Mouse (Mus musculus): ENCODE measurements at regions not wholly inside any gene's neighbourhood (a gene's known extent, or its start where the extent isn't known, plus 50 kb on each side); places are given as distances from the start of the nearest gene placed in this dataset.

GRCm38 (mm10) chr10:119146342-119146741, 93.5 kb downstream of the Cand1 start:
- Histone ChIP-seq H3K27me3 (ENCODE audit: insufficient read depth, low read length) (no peaks in the 10 kb centered on the region; the same call in 1 of the 2 replicates), H3K4me3 (replicated peaks; ENCODE audit: low read length) (no peak overlapping the region), H3K36me3 (ENCODE audit: insufficient read depth, low read length) (no peaks in the 10 kb centered on the region), H3K9me3 (ENCODE audit: low read length) (peaks cover 9% of the 10 kb centered on the region), H3K4me1 (replicated peaks; ENCODE audit: low read depth, low read length) (peaks cover 27% of the 10 kb centered on the region)
- no peak for TF ChIP-seq POU5F1 (IDR thresholded peaks at IDR 0.05; ENCODE audit: borderline replicate concordance, low read length)
- TF ChIP-seq NANOG (IDR thresholded peaks at IDR 0.05; ENCODE audit: borderline replicate concordance, low read length) = peak; percentile 67; the same call in 1 of the 2 replicates
- TF ChIP-seq CTCF (conservative IDR thresholded peaks at IDR 0.05; ENCODE audit: low read length) = no peak

- Histone ChIP-seq H3K36me3 (ENCODE audit: insufficient read depth, low read length) (no peaks in the 10 kb centered on the region), H3K4me1 (replicated peaks; ENCODE audit: low read depth, low read length) (peaks cover 13% of the 10 kb centered on the region), H3K9me3 (ENCODE audit: low read length) (peaks cover 9% of the 10 kb centered on the region), H3K27me3 (ENCODE audit: insufficient read depth, low read length) (peaks cover 3% of the 10 kb centered on the region; the same call in 1 of the 2 replicates), H3K4me3 (replicated peaks; ENCODE audit: low read length) (no peak overlapping the region)
- TF ChIP-seq NANOG (IDR thresholded peaks at IDR 0.05; ENCODE audit: borderline replicate concordance, low read length) (no peak), POU5F1 (IDR thresholded peaks at IDR 0.05; ENCODE audit: borderline replicate concordance, low read length) (no peak), CTCF (conservative IDR thresholded peaks at IDR 0.05; ENCODE audit: low read length) (no peak)
Observed at GRCm38 (mm10) chr10:119142866-119143265, 97.0 kb downstream of the Cand1 start.

- H3K4me3 ChIP-seq (replicated peaks; ENCODE audit: low read length) = no peak overlapping the region
- peaks cover 9% of the 10 kb centered on the region for H3K9me3 ChIP-seq (ENCODE audit: low read length)
- TF ChIP-seq POU5F1 (IDR thresholded peaks at IDR 0.05; ENCODE audit: borderline replicate concordance, low read length) (no peak), CTCF (conservative IDR thresholded peaks at IDR 0.05; ENCODE audit: low read length) (no peak), NANOG (IDR thresholded peaks at IDR 0.05; ENCODE audit: borderline replicate concordance, low read length) (no peak)
- H3K36me3 ChIP-seq (ENCODE audit: insufficient read depth, low read length) = no peaks in the 10 kb centered on the region
- H3K27me3 ChIP-seq (ENCODE audit: insufficient read depth, low read length) = peaks cover 3% of the 10 kb centered on the region; the same call in 1 of the 2 replicates
- H3K4me1 ChIP-seq (replicated peaks; ENCODE audit: low read depth, low read length) = peaks cover 13% of the 10 kb centered on the region
Observed at GRCm38 (mm10) chr10:119142307-119142706, 97.5 kb downstream of the Cand1 start.

- H3K27me3 ChIP-seq (ENCODE audit: insufficient read depth, low read length) = peaks cover 10% of the 10 kb centered on the region; the same call in 1 of the 2 replicates
- H3K4me1 ChIP-seq (replicated peaks; ENCODE audit: low read depth, low read length) = peaks cover 11% of the 10 kb centered on the region
- no peaks in the 10 kb centered on the region for H3K9me3 ChIP-seq (ENCODE audit: low read length)
- TF ChIP-seq CTCF (conservative IDR thresholded peaks at IDR 0.05; ENCODE audit: low read length) = no peak
- TF ChIP-seq POU5F1 (IDR thresholded peaks at IDR 0.05; ENCODE audit: borderline replicate concordance, low read length) = no peak
- no peak for TF ChIP-seq NANOG (IDR thresholded peaks at IDR 0.05; ENCODE audit: borderline replicate concordance, low read length)
- H3K36me3 ChIP-seq (ENCODE audit: insufficient read depth, low read length) = no peaks in the 10 kb centered on the region
- no peak overlapping the region for H3K4me3 ChIP-seq (replicated peaks; ENCODE audit: low read length)
Observed at GRCm38 (mm10) chr10:119138237-119138636, 101.6 kb downstream of the Cand1 start.

GRCm38 (mm10) chr10:119135489-119135924, 104.3 kb downstream of the Cand1 start:
- Histone ChIP-seq H3K4me1 (replicated peaks; ENCODE audit: low read depth, low read length) (peaks cover 29% of the 10 kb centered on the region), H3K4me3 (replicated peaks; ENCODE audit: low read length) (peak overlapping the region; percentile 14; the same call in 1 of the 2 replicates), H3K36me3 (ENCODE audit: insufficient read depth, low read length) (no peaks in the 10 kb centered on the region), H3K9me3 (ENCODE audit: low read length) (no peaks in the 10 kb centered on the region), H3K27me3 (ENCODE audit: insufficient read depth, low read length) (peaks cover 11% of the 10 kb centered on the region; the same call in 1 of the 2 replicates)
- no peak for TF ChIP-seq NANOG (IDR thresholded peaks at IDR 0.05; ENCODE audit: borderline replicate concordance, low read length)
- no peak for TF ChIP-seq CTCF (conservative IDR thresholded peaks at IDR 0.05; ENCODE audit: low read length)
- TF ChIP-seq POU5F1 (IDR thresholded peaks at IDR 0.05; ENCODE audit: borderline replicate concordance, low read length) = no peak

- Histone ChIP-seq H3K9me3 (ENCODE audit: low read length) (no peaks in the 10 kb centered on the region), H3K4me3 (replicated peaks; ENCODE audit: low read length) (peak overlapping the region; percentile 14; the same call in 1 of the 2 replicates), H3K27me3 (ENCODE audit: insufficient read depth, low read length) (peaks cover 9% of the 10 kb centered on the region; the same call in 1 of the 2 replicates), H3K36me3 (ENCODE audit: insufficient read depth, low read length) (no peaks in the 10 kb centered on the region), H3K4me1 (replicated peaks; ENCODE audit: low read depth, low read length) (peaks cover 35% of the 10 kb centered on the region)
- TF ChIP-seq NANOG (IDR thresholded peaks at IDR 0.05; ENCODE audit: borderline replicate concordance, low read length) (no peak), CTCF (conservative IDR thresholded peaks at IDR 0.05; ENCODE audit: low read length) (no peak), POU5F1 (IDR thresholded peaks at IDR 0.05; ENCODE audit: borderline replicate concordance, low read length) (no peak)
Observed at GRCm38 (mm10) chr10:119134797-119135488, 104.9 kb downstream of the Cand1 start.

- Histone ChIP-seq H3K4me3 (replicated peaks; ENCODE audit: low read length) (peak overlapping the region; percentile 45), H3K9me3 (ENCODE audit: low read length) (no peaks in the 10 kb centered on the region), H3K4me1 (replicated peaks; ENCODE audit: low read depth, low read length) (peaks cover 40% of the 10 kb centered on the region), H3K27me3 (ENCODE audit: insufficient read depth, low read length) (peaks cover 9% of the 10 kb centered on the region; the same call in 1 of the 2 replicates), H3K36me3 (ENCODE audit: insufficient read depth, low read length) (no peaks in the 10 kb centered on the region)
- TF ChIP-seq POU5F1 (IDR thresholded peaks at IDR 0.05; ENCODE audit: borderline replicate concordance, low read length) = no peak
- TF ChIP-seq NANOG (IDR thresholded peaks at IDR 0.05; ENCODE audit: borderline replicate concordance, low read length) = no peak
- no peak for TF ChIP-seq CTCF (conservative IDR thresholded peaks at IDR 0.05; ENCODE audit: low read length)
Observed at GRCm38 (mm10) chr10:119131977-119132376, 107.9 kb downstream of the Cand1 start.

- H3K4me1 ChIP-seq (replicated peaks; ENCODE audit: low read depth, low read length) = peaks cover 38% of the 10 kb centered on the region
Observed at GRCm38 (mm10) chr10:119130676-119131075, 109.2 kb downstream of the Cand1 start.

More at GRCm38 (mm10) chr10:119130676-119131075, 109.2 kb downstream of the Cand1 start:
- TF ChIP-seq NANOG (IDR thresholded peaks at IDR 0.05; ENCODE audit: borderline replicate concordance, low read length) (no peak), CTCF (conservative IDR thresholded peaks at IDR 0.05; ENCODE audit: low read length) (no peak), POU5F1 (IDR thresholded peaks at IDR 0.05; ENCODE audit: borderline replicate concordance, low read length) (no peak)
- Histone ChIP-seq H3K4me3 (replicated peaks; ENCODE audit: low read length) (no peak overlapping the region), H3K27me3 (ENCODE audit: insufficient read depth, low read length) (peaks cover 9% of the 10 kb centered on the region; the same call in 1 of the 2 replicates), H3K9me3 (ENCODE audit: low read length) (no peaks in the 10 kb centered on the region), H3K36me3 (ENCODE audit: insufficient read depth, low read length) (no peaks in the 10 kb centered on the region)

All from E14TG2a.4 (cell line).